Mouse (Mus musculus): ENCODE results near the gene Anxa2. TPM values are rescaled to one million over a fixed set of nuclear protein-coding genes. Genes with fewer than 3 reads are reported as not detected.

Gene Anxa2
- polyA plus RNA-seq, 1 experiment from 2014 or later = 187 TPM

Small RNA genes lying within 50 kb of the gene (microRNA-seq; reads per million reads assigned to microRNA genes)
- gene Mir3109 = not detected

Other genes with a start within 250 kb of the Anxa2 start
- gene Ice2, start 55.7 kb upstream of the Anxa2 start, polyA plus RNA-seq (2015; fragmentation: Nextera tagmentation; extraction: Ambion mirVana) = 11.4 and 12.5 TPM in 2 replicates